Mouse (Mus musculus) megakaryocyte, embryonic 14.5 days (primary cell): ENCODE results near the gene Nr2e1.

Experiments
- FLI1 ChIP-seq: IDR thresholded peaks from 2 replicates; pipeline ENCODE4 v1.6.1; 2012; ENCODE audit warnings: low read length, inconsistent platforms, mixed read lengths
- GATA1 ChIP-seq: IDR thresholded peaks from 3 replicates; pipeline ENCODE4 v1.6.1; 2012; ENCODE audit warnings: mixed read lengths, low read length, inconsistent platforms, borderline replicate concordance

- TF ChIP-seq FLI1 = no peak
- no peak for TF ChIP-seq GATA1
Observed at GRCm38 (mm10) chr10:42581694-42582565, 1.5 kb downstream of the Nr2e1 start.
